Mouse (Mus musculus) thymus, postnatal 0 days (tissue): ENCODE data around the gene Pdzd4. TPM values are rescaled to one million over a fixed set of nuclear protein-coding genes. Genes with fewer than 3 reads are reported as not detected.

Experiments used
- DNase-seq: peaks from one replicate; pipeline ENCODE4 v3.0.0-alpha.2; 2015; ENCODE audit warnings: low spot score
- polyA plus RNA-seq: library from polyadenylated mRNA; unstranded; fragments of >200 nt; fragmentation: Nextera tagmentation; extraction: Ambion mirVana; gene quantifications from 2 replicates; pipeline ENCODE4 v1.2.1, GENCODE M21; 2015

The Pdzd4 gene
- polyA plus RNA-seq, 1 experiment from 2014 or later, result 0.26 TPM

GRCm38 (mm10) chrX:73786364-73787224 is 38.2 kb downstream of the Pdzd4 start, which contains the start of the genes Idh3g and Ssr4:
TSS of gene Idh3g (minus strand) at chrX:73786897.
TSS of gene Ssr4 (plus strand) at chrX:73787028.
- DNase-seq, result peak; percentile 95

GRCm38 (mm10) chrX:73785666-73786065 is 39.1 kb downstream of the Pdzd4 start:
- DNase-seq, result no peak

GRCm38 (mm10) chrX:73782227-73782626 is 42.5 kb downstream of the Pdzd4 start:
- no peak for DNase-seq

GRCm38 (mm10) chrX:73774802-73775483 is 49.8 kb downstream of the Pdzd4 start:
- DNase-seq, result no peak

- no peak for DNase-seq
Observed at GRCm38 (mm10) chrX:73774168-73774760, 50.5 kb downstream of the Pdzd4 start, which contains the start of gene Srpk3. TSS of gene Srpk3 (plus strand) at chrX:73774405.

- peak; percentile 25 for DNase-seq
Observed at GRCm38 (mm10) chrX:73767267-73767666, 57.5 kb downstream of the Pdzd4 start.

GRCm38 (mm10) chrX:73765311-73765710 is 59.5 kb downstream of the Pdzd4 start:
- DNase-seq, result no peak

- DNase-seq, result no peak
Observed at GRCm38 (mm10) chrX:73758611-73759290, 66.0 kb downstream of the Pdzd4 start.

GRCm38 (mm10) chrX:73756334-73757140 is 68.2 kb downstream of the Pdzd4 start, which contains the start of gene Plxnb3:
TSS of gene Plxnb3 (plus strand) at chrX:73757090.
- DNase-seq, result no peak

- no peak for DNase-seq
Observed at GRCm38 (mm10) chrX:73748977-73749376, 75.8 kb downstream of the Pdzd4 start.

- no peak for DNase-seq
Observed at GRCm38 (mm10) chrX:73744774-73745481, 79.8 kb downstream of the Pdzd4 start.

Other genes starting within 250 kb of the Pdzd4 start
- gene Dusp9, start 185.6 kb downstream of the Pdzd4 start, polyA plus RNA-seq, result 0.35 and 0.46 TPM in 2 replicates
- gene Pnck, start 164.9 kb downstream of the Pdzd4 start, polyA plus RNA-seq, result 5.4 and 6.4 TPM in 2 replicates
- 5.1 TPM in 2 replicates for gene Slc6a8, start 151.8 kb downstream of the Pdzd4 start, polyA plus RNA-seq
- 292 and 314 TPM in 2 replicates for gene Bcap31, start 108.8 kb downstream of the Pdzd4 start, polyA plus RNA-seq
- gene Abcd1, start 108.4 kb downstream of the Pdzd4 start, polyA plus RNA-seq, result 29.4 and 34.3 TPM in 2 replicates
- gene Plxnb3, start 67.9 kb downstream of the Pdzd4 start, polyA plus RNA-seq, result 0.09 and 0.10 TPM in 2 replicates
- gene Srpk3, start 50.6 kb downstream of the Pdzd4 start, polyA plus RNA-seq, result 1.1 and 1.4 TPM in 2 replicates
- 191 and 203 TPM in 2 replicates for gene Idh3g, start 38.1 kb downstream of the Pdzd4 start, polyA plus RNA-seq
- gene Ssr4, start 37.9 kb downstream of the Pdzd4 start, polyA plus RNA-seq, result 235 and 241 TPM in 2 replicates
- gene Avpr2, start 67.1 kb upstream of the Pdzd4 start, polyA plus RNA-seq, result 1.2 and 2.1 TPM in 2 replicates
- 0.29 and 0.31 TPM in 2 replicates for gene L1cam, start 71.1 kb upstream of the Pdzd4 start, polyA plus RNA-seq
- gene Arhgap4, start 96.9 kb upstream of the Pdzd4 start, polyA plus RNA-seq, result 71.5 and 74.1 TPM in 2 replicates
- gene Naa10, start 97.0 kb upstream of the Pdzd4 start, polyA plus RNA-seq, result 212 and 213 TPM in 2 replicates
- 43.5 and 43.7 TPM in 2 replicates for gene Renbp, start 105.9 kb upstream of the Pdzd4 start, polyA plus RNA-seq
- gene Hcfc1, start 141.4 kb upstream of the Pdzd4 start, polyA plus RNA-seq, result 47.2 and 55.7 TPM in 2 replicates
- 33.4 and 36.2 TPM in 2 replicates for gene Irak1, start 198.9 kb upstream of the Pdzd4 start, polyA plus RNA-seq